Mouse (Mus musculus) cortical plate, adult 2 months (tissue): ENCODE measurements around the gene Ptcra.

Experiments used
- CTCF ChIP-seq: fragments of 200-500 bp; IDR thresholded peaks from 2 replicates; pipeline ENCODE4 v1.5.1; 2011; ENCODE audit warnings: mild to moderate bottlenecking, control low read depth, low read length; ENCODE audit not compliant: insufficient read depth; ENCODE audit errors: extremely low read depth
- POLR2A ChIP-seq: fragments of 200-500 bp; IDR thresholded peaks from 2 replicates; pipeline ENCODE4 v1.6.1; 2011; ENCODE audit warnings: mild to moderate bottlenecking, low read length, control low read depth; ENCODE audit not compliant: insufficient read depth; ENCODE audit errors: extremely low read depth

DNA sequence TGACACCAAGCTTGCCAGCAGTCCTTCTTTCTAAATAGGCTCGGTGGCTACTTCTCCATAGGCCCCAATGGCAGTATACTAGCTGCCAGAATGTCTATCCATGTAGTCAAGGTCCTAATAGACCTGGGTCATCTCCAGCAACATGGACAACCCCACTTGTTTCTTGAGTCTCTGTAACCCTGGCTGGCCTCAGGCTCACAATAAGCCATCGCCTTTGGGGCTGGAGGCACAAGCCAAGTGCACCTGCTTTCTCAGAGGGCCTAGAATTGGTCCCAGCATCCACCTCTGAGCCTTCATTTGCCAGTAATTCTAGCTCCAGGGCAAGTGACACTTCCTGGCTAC lies 10.6 kb upstream of the Ptcra start:
- TF ChIP-seq POLR2A (no peak), CTCF (no peak)
